Mouse (Mus musculus) right cerebral cortex, postnatal 25 days (tissue): ENCODE results near the gene Pus1.

ENCODE experiments used
- DNase-seq: peaks from one replicate; pipeline ENCODE4 v3.0.0; 2022

Gene Pus1

DNA sequence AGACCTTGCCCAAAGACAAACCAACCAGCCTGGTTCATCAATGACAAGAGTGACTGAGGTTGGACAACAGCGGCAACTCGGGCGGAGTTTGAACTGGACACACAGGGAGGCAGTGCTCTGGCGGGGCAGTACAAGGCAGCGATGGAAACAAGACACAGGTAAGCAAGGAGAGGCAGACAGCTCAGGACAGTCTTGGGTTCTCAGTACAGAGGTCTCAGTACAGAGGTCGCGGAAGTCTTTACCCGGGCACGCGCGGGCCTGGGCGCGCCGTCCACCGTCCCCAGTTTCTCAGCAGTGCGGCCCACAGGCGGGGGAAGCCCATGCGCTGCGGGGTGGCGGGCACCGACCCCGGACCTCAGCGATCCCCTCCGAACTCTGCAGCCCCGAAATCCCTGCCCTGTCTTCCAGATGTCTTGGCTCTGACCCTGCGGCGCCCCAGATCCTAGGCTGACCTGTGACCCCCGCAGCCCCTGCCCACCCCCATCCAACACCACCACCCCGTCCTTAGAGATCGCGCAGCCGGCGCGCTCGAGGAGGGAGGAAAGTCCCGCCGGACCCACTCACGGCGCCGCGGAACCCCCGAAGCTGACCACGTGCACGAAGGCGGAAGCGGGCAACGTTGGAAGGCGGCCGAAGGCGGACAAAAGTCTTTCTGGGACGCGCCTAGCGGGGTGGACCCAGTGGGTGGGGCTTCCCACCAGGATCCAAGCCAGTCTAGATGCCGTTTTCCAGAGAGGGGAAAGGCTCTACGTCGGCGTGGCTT, at the start of gene Pus1:
Gene Pus1 (minus strand): TSS at position 662 of the 763 bp plus-strand sequence.
- peak; percentile 93 for DNase-seq

DNA sequence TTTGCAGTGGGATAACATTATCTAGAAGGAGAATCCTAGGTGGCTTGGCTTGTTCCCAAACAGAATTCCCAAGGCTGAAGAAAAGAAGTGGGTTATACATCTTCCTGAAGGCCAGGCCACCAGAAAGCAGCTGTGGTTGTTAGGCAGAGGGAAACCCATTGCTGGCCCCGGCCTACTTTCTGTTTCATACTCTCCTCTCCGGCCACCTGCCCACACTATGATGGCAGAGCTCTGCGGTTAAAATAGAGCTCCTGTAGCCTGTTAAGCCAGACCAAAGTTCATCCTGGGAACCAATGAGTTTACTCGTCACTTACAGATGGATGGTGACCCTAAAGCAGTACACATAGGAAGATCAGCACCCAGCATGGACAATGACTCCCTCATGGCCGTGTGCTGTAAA, 47.1 kb upstream of the Pus1 start:
- no peak for DNase-seq

GRCm38 (mm10) chr5:110826781-110827495, 46.5 kb upstream of the Pus1 start:
- DNase-seq = no peak

GRCm38 (mm10) chr5:110824421-110824820, 44.0 kb upstream of the Pus1 start:
- no peak for DNase-seq

- peak; percentile 98 for DNase-seq
Observed at GRCm38 (mm10) chr5:110809667-110810325, 29.3 kb upstream of the Pus1 start, which contains the start of gene Ulk1. Gene Ulk1, minus strand, starts transcription at chr5:110810097.

- no peak for DNase-seq
Observed at GRCm38 (mm10) chr5:110808821-110809666, 28.6 kb upstream of the Pus1 start.

GRCm38 (mm10) chr5:110808061-110808631, 27.7 kb upstream of the Pus1 start:
- peak; percentile 88 for DNase-seq

DNA sequence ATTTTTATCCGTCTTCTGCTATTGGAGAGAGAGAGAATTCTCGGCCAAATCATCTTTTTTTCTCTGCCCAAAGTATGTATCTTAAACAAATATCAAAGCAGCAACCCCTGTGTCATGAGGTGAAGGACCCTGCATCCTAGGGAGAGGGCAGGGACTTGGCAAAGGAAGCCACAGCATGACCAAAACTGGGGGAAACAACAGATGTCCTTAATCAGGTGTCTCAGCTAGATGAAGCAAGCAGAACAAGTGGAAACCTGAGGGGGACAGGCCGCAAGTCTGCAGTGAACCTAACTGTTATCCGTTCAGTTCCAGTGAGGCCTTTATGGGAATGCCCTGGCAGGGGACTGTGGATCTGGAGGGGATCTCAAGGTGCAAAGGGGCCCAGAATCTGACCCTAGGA, 27.0 kb upstream of the Pus1 start:
- DNase-seq = no peak

GRCm38 (mm10) chr5:110806676-110807075, 26.2 kb upstream of the Pus1 start:
- no peak for DNase-seq

DNA sequence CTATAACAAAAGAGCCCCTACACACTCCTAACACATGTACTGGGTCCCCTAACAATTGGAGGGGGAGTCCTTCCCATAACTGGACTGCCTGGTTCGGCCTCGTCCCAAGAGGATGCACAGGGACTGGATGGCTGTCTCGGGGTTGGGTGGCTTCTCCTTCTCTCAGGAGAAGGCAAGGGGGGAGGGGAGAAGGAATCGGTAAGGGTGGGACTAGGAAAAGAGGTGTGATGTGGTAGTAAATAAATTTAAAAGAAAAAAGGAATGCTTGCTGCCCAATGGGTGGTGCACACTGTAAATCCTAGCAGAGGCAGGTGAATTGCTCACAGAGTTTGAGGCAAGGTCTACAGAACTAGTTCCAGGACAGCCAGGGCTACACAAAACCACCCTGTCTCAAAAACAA, 25.7 kb upstream of the Pus1 start:
- DNase-seq = no peak

DNA sequence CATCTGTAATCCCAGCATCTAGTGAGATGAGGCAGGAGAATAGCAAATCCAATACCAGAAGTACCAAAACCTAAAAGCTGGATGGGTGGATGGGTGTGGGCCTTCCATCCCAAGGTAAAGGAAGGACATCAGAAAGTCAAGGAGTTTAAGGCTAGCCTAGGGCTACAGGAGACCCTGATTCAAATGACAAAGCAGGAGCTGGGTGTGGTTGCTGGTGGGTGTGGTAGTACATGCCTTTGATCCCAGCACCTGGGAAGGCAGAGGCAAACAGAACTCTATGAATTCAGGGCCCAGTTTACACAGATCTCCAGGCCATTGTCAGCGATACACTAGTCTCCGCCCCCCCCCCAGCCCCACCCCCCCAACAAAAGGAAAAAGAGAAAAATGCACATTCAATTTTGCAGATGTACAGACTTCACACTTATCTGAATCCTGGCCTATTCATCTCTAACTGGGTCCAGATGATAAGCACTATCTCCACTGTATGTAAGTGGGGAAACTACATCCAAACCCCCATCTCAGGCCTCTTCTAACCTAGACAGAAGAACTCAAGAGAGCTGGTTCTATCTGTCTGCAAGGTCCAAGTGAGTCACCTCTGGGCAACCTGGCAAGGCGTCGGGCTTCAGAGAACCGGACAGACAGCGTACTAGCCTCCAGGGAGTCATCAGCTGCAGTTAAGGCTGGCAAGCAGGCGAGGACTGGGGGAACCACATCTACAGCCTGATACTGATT, 23.7 kb upstream of the Pus1 start:
- DNase-seq = no peak

DNA sequence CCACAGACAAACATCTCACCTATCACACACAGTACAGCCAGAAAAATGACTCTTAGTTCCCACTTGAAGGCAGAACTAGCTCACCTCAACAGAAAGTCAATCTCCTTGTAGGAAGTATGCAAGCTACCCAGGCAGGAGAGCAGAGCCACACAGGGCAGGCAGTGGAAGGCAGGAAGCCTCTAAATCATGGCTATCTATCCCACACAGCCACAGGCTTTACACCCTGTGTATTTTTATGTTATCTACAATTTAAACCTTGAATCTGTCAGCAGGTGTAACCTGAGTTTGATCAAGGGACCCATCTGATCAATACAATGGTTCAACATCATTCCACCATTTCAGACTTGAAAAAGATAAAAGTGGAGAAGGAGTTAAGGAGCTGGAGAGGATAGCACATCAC, 22.4 kb upstream of the Pus1 start:
- DNase-seq = no peak

DNA sequence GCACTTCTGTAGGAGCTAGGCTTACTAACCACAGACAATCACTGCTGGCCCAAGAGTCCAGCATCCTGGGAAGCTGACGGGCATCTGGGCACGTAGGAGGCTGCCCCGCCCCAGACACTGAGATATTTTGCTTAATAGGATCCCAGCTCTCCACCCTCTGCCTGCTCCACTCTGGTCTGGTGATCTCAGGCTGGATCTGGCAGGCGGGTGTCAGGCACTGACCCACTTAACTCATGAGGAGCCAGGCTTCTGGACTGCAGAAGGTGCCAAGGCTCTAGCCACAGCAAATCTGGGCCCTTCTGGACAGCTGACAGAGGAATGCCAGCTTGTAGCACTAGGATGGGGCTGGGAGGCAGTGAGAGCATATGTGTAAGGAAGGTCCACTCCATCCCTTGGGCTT, 21.7 kb upstream of the Pus1 start:
- no peak for DNase-seq

GRCm38 (mm10) chr5:110801036-110801624, 20.7 kb upstream of the Pus1 start:
- no peak for DNase-seq

DNA sequence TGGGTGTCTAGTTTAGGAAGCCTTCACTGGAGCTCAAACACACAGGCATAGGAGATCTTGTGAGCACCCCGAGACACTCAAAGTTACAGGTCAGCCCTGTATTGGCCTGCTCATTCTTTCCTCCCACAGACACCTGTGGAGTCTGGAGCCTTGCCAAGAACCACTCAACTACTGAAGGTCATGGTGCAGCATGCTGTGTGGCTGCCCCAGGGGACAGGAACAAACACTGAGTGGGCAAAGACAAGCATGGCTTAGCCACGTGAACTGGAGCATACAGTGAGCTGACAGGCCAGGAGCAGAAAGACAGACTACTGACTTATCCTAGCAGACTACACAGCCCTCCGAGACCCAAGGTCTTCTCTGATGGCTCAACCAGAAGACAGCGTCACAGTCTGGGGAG, 17.2 kb upstream of the Pus1 start:
- no peak for DNase-seq

- no peak for DNase-seq
Observed at GRCm38 (mm10) chr5:110794363-110794762, 13.9 kb upstream of the Pus1 start.

- peak; percentile 29 for DNase-seq
Observed at GRCm38 (mm10) chr5:110788684-110789083, 8.2 kb upstream of the Pus1 start.

GRCm38 (mm10) chr5:110786081-110786835, 5.8 kb upstream of the Pus1 start:
- peak; percentile 46 for DNase-seq

DNA sequence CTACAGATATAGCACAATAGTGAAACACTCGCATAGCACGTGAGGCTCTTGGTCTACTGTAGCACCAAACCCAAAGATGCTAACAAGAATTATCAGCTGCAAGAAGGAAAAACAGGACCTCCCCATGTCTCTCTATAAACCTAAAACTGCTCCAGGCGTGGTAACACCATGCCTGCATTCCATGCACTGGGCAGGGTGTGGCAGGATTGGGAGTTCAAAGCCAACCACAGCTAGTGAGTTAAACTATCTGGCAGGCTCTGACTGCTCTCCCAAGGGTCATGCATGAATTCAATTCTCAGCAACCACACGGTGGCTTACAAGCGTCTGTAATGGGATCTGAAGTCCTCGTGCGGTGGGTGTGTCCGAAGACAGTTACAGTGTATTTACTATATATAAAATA, 2.7 kb upstream of the Pus1 start:
- no peak for DNase-seq

- no peak for DNase-seq
Observed at GRCm38 (mm10) chr5:110781529-110782238, 1.2 kb upstream of the Pus1 start.
